Mouse (Mus musculus) heart, adult 2 months (tissue): ENCODE results near the gene Chst12. TPM values are rescaled to one million over a fixed set of nuclear protein-coding genes. Genes with fewer than 3 reads are reported as not detected.

Source experiments
- DNase-seq, 2 experiments: peaks; one replicate each; pipeline ENCODE4 v3.0.0; 2021
- H3K27ac ChIP-seq: fragments of 200-600 bp; 2 replicates; pipeline ENCODE4 v1.8.1; 2022
- H3K27me3 ChIP-seq: fragments of 200-500 bp; 2 replicates; pipeline ENCODE4 v1.6.1; 2012; ENCODE audit warnings: mild to moderate bottlenecking, low read length, inconsistent platforms, mixed read lengths; ENCODE audit not compliant: control insufficient read depth, insufficient read depth
- H3K36me3 ChIP-seq: fragments of 200-500 bp; 2 replicates; pipeline ENCODE4 v1.6.1; 2012; ENCODE audit warnings: low read length, inconsistent platforms; ENCODE audit not compliant: control insufficient read depth, insufficient read depth
- H3K4me1 ChIP-seq: fragments of 200-500 bp; 2 replicates; pipeline ENCODE4 v1.6.1; 2011; ENCODE audit warnings: low read length; ENCODE audit not compliant: control insufficient read depth, insufficient read depth
- H3K4me3 ChIP-seq: fragments of 200-600 bp; 2 replicates; pipeline ENCODE4 v1.8.1; 2022
- H3K79me2 ChIP-seq: fragments of 200-500 bp; replicated peaks from 2 replicates; pipeline ENCODE4 v1.6.1; 2012; ENCODE audit warnings: mild to moderate bottlenecking, inconsistent platforms, low read length, moderate library complexity, mixed read lengths; ENCODE audit not compliant: control insufficient read depth, insufficient read depth
- H3K9ac ChIP-seq: fragments of 200-500 bp; 2 replicates; pipeline ENCODE4 v1.6.1; 2012; ENCODE audit warnings: low read depth, mild to moderate bottlenecking, control low read depth, inconsistent platforms, low read length, mixed read lengths
- CTCF ChIP-seq: fragments of 200-600 bp; IDR thresholded peaks from 2 replicates; pipeline ENCODE4 v1.8.1; 2022; ENCODE audit warnings: antibody characterized with exemption, mild to moderate bottlenecking, moderate library complexity
- EP300 ChIP-seq: fragments of 200-500 bp; IDR thresholded peaks from 2 replicates; pipeline ENCODE4 v1.6.1; 2011; ENCODE audit warnings: low read depth, low read length, control low read depth; ENCODE audit not compliant: insufficient read depth
- POLR2A ChIP-seq: fragments of 200-500 bp; IDR thresholded peaks from 2 replicates; pipeline ENCODE4 v1.6.1; 2011; ENCODE audit warnings: mild to moderate bottlenecking, low read depth, low read length, control low read depth; ENCODE audit not compliant: insufficient read depth
- WGBS: fragments of 180-500 bp; shearing (Covaris S2); methylation state at CpG from one replicate; pipeline ENCODE4 v1.1.7; 2018; 5-methylcytosine and 5-hydroxymethylcytosine counted together
- intact Hi-C: fragments of 180-260 bp; cut with DNase I; formaldehyde crosslinking; loops from one replicate; pipeline ENCODE4 v1.15.1; 2025
- polyA plus RNA-seq: library from polyadenylated mRNA; depleted of rRNA; stranded (reverse); fragments of >200 nt; gene quantifications from 2 replicates; pipeline ENCODE4 v1.2.3, GENCODE M21; 2012
- total RNA-seq, 2 experiments: library from RNA; stranded (reverse); gene quantifications; 2 replicates each; pipeline ENCODE4 v1.2.3; 2021

Chst12 gene
- total and polyA plus RNA-seq, 3 experiments, result 4.5 to 11.2 (median 4.8) TPM

- no peaks in the 10 kb centered on the region for H3K79me2 ChIP-seq
- intact Hi-C loops, result no loop called here
- WGBS, result 14% methylated on average over 17 of the region's 17 CpGs
- H3K4me3 ChIP-seq, result no peak overlapping the region
- H3K4me1 ChIP-seq, result peaks cover 3% of the 10 kb centered on the region
- no peak for DNase-seq
- H3K36me3 ChIP-seq, result no peaks in the 10 kb centered on the region
- H3K27ac ChIP-seq, result no peak overlapping the region; the same call in none of the 2 replicates
- H3K9ac ChIP-seq, result no peak overlapping the region
- TF ChIP-seq POLR2A, result no peak
- TF ChIP-seq EP300, result no peak
- no peak for TF ChIP-seq CTCF
- no peaks in the 10 kb centered on the region for H3K27me3 ChIP-seq
These were observed 44.1 kb downstream of the Chst12 start for GRCm38 (mm10) chr5:140549306-140550047.

DNA sequence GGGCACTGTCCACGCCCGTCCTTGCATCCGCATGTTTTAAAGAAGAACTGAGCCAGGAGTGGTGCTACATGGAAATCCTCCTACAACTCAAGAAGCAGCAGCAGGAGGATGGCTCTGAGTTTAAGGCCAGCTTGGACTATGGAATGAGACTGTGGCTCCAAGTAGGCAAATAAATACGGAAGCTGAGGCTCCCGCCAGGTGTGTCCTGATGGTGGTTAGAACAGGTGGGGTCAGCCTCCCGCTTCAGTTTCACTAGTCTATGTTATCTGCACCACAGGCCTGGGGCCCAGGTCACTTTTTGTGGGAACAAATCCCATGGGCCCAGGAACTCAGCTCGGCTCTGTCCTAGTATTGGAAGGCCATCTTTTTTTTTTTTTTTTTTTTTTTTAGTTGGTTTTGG, 48.4 kb downstream of the Chst12 start:
- no peak overlapping the region for H3K27ac ChIP-seq
- peaks cover 3% of the 10 kb centered on the region for H3K4me1 ChIP-seq
- TF ChIP-seq EP300 (no peak), POLR2A (no peak), CTCF (no peak)
- no peaks in the 10 kb centered on the region for H3K36me3 ChIP-seq
- H3K4me3 ChIP-seq, result no peak overlapping the region
- H3K9ac ChIP-seq, result no peak overlapping the region
- no peaks in the 10 kb centered on the region for H3K79me2 ChIP-seq
- WGBS, result 86% methylated on average over 7 of the region's 7 CpGs
- no peak for DNase-seq
- no peaks in the 10 kb centered on the region for H3K27me3 ChIP-seq
- intact Hi-C loops, result no loop called here

DNA sequence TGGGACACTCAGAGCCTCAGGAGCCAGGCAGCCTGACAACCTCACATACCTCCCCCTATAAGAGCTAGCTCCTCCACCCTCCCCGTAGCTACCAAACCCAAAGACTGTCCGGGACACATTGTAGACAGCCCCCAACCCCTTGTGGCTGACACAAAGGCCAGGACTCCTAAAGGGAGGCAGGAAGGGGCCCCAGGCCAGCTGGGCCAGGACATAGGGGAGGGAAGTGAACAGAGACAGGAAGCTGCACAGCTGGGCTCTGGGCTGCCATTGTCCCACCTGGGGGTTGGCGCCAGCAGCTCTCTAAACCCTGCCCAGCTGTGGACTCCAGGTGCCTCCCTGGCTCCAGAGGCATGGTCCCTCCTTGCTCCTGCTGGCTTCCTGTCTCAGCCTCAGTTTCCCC, 51.5 kb downstream of the Chst12 start:
- H3K79me2 ChIP-seq, result no peaks in the 10 kb centered on the region
- H3K27ac ChIP-seq, result no peak overlapping the region
- WGBS, result 30% methylated on average over 3 of the region's 3 CpGs
- intact Hi-C loops, result no loop called here
- TF ChIP-seq CTCF (no peak), POLR2A (no peak), EP300 (no peak)
- H3K27me3 ChIP-seq, result no peaks in the 10 kb centered on the region
- no peak overlapping the region for H3K9ac ChIP-seq
- no peaks in the 10 kb centered on the region for H3K36me3 ChIP-seq
- DNase-seq, result no peak
- H3K4me3 ChIP-seq, result no peak overlapping the region
- H3K4me1 ChIP-seq, result no peaks in the 10 kb centered on the region

GRCm38 (mm10) chr5:140562601-140563000, 57.3 kb downstream of the Chst12 start:
- 47% methylated on average over 8 of the region's 9 CpGs for WGBS
- H3K36me3 ChIP-seq, result no peaks in the 10 kb centered on the region
- no peak for TF ChIP-seq POLR2A
- TF ChIP-seq EP300, result no peak
- TF ChIP-seq CTCF, result no peak
- intact Hi-C loops, result no loop called here
- peaks cover 2% of the 10 kb centered on the region for H3K4me1 ChIP-seq
- H3K79me2 ChIP-seq, result no peaks in the 10 kb centered on the region
- DNase-seq, result no peak
- H3K9ac ChIP-seq, result no peak overlapping the region
- no peak overlapping the region for H3K27ac ChIP-seq
- H3K27me3 ChIP-seq, result no peaks in the 10 kb centered on the region
- H3K4me3 ChIP-seq, result no peak overlapping the region

DNA sequence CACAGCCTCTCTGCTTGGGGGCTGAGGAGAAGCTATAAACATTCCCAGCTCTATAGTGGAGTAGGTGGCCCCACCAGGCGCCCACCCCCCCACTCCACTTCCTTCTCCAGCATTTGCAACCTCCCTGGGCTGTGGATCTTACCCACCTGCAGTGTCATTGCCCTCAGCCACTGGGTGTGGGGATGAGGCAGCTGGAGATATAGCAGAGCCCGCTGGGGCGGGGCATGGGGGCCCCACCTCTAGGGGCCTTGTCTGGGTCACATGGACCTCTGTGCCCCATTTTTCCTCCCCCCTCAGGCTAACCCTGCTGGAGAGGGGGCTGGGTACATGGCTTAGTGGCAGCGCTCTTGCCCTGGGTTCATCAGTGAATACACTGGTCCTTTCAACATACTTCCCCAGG, 59.5 kb downstream of the Chst12 start, which contains the start of gene Grifin:
Grifin (minus strand) TSS at position 176 of the 400 bp plus-strand sequence.
- H3K9ac ChIP-seq, result no peak within 1 kb of the TSS
- no peak for TF ChIP-seq EP300
- no peak for TF ChIP-seq POLR2A
- TF ChIP-seq CTCF, result no peak
- DNase-seq, result no peak
- H3K36me3 ChIP-seq, result no peaks in the 10 kb centered on the region
- peaks cover 8% of the 10 kb centered on the region for H3K4me1 ChIP-seq
- no peaks in the 10 kb centered on the region for H3K79me2 ChIP-seq
- no peaks in the 10 kb centered on the region for H3K27me3 ChIP-seq
- no peak within 1 kb of the TSS for H3K4me3 ChIP-seq
- intact Hi-C loops, result no loop called here
- H3K27ac ChIP-seq, result no peak within 1 kb of the TSS
- 87% methylated on average over 4 of the region's 4 CpGs for WGBS

- DNase-seq, result peak; percentile 73 to 78
- no peaks in the 10 kb centered on the region for H3K36me3 ChIP-seq
- H3K9ac ChIP-seq, result no peak overlapping the region
- no peaks in the 10 kb centered on the region for H3K79me2 ChIP-seq
- no peaks in the 10 kb centered on the region for H3K27me3 ChIP-seq
- 38% methylated on average over 5 of the region's 5 CpGs for WGBS
- intact Hi-C loops, result no loop called here
- no peak overlapping the region for H3K27ac ChIP-seq
- H3K4me3 ChIP-seq, result no peak overlapping the region
- TF ChIP-seq POLR2A (no peak), CTCF (no peak), EP300 (no peak)
- H3K4me1 ChIP-seq, result peaks cover 8% of the 10 kb centered on the region
These were observed 60.1 kb downstream of the Chst12 start for GRCm38 (mm10) chr5:140565451-140565850.
